Mouse (Mus musculus) hindbrain, embryonic 10.5 days (tissue): Measurements from ENCODE around the gene Pcnx. TPM values are rescaled to one million over a fixed set of nuclear protein-coding genes. Genes with fewer than 3 reads are reported as not detected.

Experiments
- DNase-seq: peaks from one replicate; pipeline ENCODE4 v3.0.0-alpha.2; 2017; ENCODE audit warnings: low spot score
- H3K27ac ChIP-seq: fragments of 300-500 bp; sonication (generic); 2 replicates; pipeline ENCODE4 v1.5.1; 2016; ENCODE audit warnings: mild to moderate bottlenecking, moderate library complexity
- H3K27me3 ChIP-seq: fragments of 300-500 bp; sonication (generic); 2 replicates; pipeline ENCODE4 v1.6.1; 2016; ENCODE audit warnings: mild to moderate bottlenecking; ENCODE audit not compliant: poor library complexity, insufficient read depth, severe bottlenecking
- H3K36me3 ChIP-seq: fragments of 300-500 bp; sonication (generic); 2 replicates; pipeline ENCODE4 v1.6.1; 2016; ENCODE audit warnings: mild to moderate bottlenecking, moderate library complexity
- H3K4me1 ChIP-seq: fragments of 300-500 bp; sonication (generic); replicated peaks from 2 replicates; pipeline ENCODE4 v1.6.1; 2016; ENCODE audit warnings: mild to moderate bottlenecking
- H3K4me3 ChIP-seq: fragments of 300-500 bp; sonication (generic); 2 replicates; pipeline ENCODE4 v1.5.1; 2016; ENCODE audit warnings: mild to moderate bottlenecking, moderate library complexity
- H3K9me3 ChIP-seq: fragments of 300-500 bp; sonication (generic); 2 replicates; pipeline ENCODE4 v1.6.1; 2016; ENCODE audit warnings: mild to moderate bottlenecking, moderate library complexity
- WGBS: fragments of 180-500 bp; shearing (Covaris S2); methylation state at CpG from one replicate; pipeline ENCODE4 v1.1.7; 2016; 5-methylcytosine and 5-hydroxymethylcytosine counted together
- polyA plus RNA-seq: library from polyadenylated mRNA; unstranded; fragments of >200 nt; fragmentation: Nextera tagmentation; extraction: Ambion mirVana; gene quantifications from 2 replicates; pipeline ENCODE4 v1.2.1, GENCODE M21; 2016

Pcnx gene
- polyA plus RNA-seq, 1 experiment from 2014 or later: 8.9 TPM

- Histone ChIP-seq H3K27me3 (no peaks in the 10 kb centered on the region), H3K4me3 (no peak overlapping the region), H3K4me1 (no peaks in the 10 kb centered on the region), H3K27ac (no peak overlapping the region), H3K9me3 (no peaks in the 10 kb centered on the region), H3K36me3 (peaks cover 29% of the 10 kb centered on the region)
- no peak for DNase-seq
- 94% methylated on average over 14 of the region's 14 CpGs for WGBS
Measured at GRCm38 (mm10) chr12:81918886-81919285, 59.1 kb downstream of the Pcnx start.

- Histone ChIP-seq H3K9me3 (no peaks in the 10 kb centered on the region), H3K27me3 (no peaks in the 10 kb centered on the region), H3K36me3 (peaks cover 29% of the 10 kb centered on the region), H3K4me1 (no peaks in the 10 kb centered on the region), H3K27ac (no peak overlapping the region), H3K4me3 (no peak overlapping the region)
- 94% methylated on average over 10 of the region's 10 CpGs for WGBS
- no peak for DNase-seq
Measured at GRCm38 (mm10) chr12:81920027-81920426, 60.2 kb downstream of the Pcnx start.

- H3K36me3 ChIP-seq: peaks cover 29% of the 10 kb centered on the region
- no peak overlapping the region for H3K4me3 ChIP-seq
- DNase-seq: no peak
- 91% methylated on average over 2 of the region's 2 CpGs for WGBS
- no peaks in the 10 kb centered on the region for H3K27me3 ChIP-seq
- H3K4me1 ChIP-seq: no peaks in the 10 kb centered on the region
- H3K27ac ChIP-seq: no peak overlapping the region
- no peaks in the 10 kb centered on the region for H3K9me3 ChIP-seq
Measured at GRCm38 (mm10) chr12:81920614-81921013, 60.8 kb downstream of the Pcnx start.

GRCm38 (mm10) chr12:81921785-81922184 is 62.0 kb downstream of the Pcnx start:
- H3K4me3 ChIP-seq: no peak overlapping the region
- DNase-seq: no peak
- no peak overlapping the region for H3K27ac ChIP-seq
- H3K9me3 ChIP-seq: no peaks in the 10 kb centered on the region
- peaks cover 29% of the 10 kb centered on the region for H3K36me3 ChIP-seq
- no peaks in the 10 kb centered on the region for H3K4me1 ChIP-seq
- no peaks in the 10 kb centered on the region for H3K27me3 ChIP-seq
- WGBS: 96% methylated on average over 4 of the region's 4 CpGs

GRCm38 (mm10) chr12:81922838-81923237 is 63.0 kb downstream of the Pcnx start:
- WGBS: 81% methylated on average over 3 of the region's 3 CpGs
- peaks cover 21% of the 10 kb centered on the region for H3K36me3 ChIP-seq
- H3K4me3 ChIP-seq: no peak overlapping the region
- H3K27ac ChIP-seq: no peak overlapping the region
- H3K9me3 ChIP-seq: no peaks in the 10 kb centered on the region
- no peaks in the 10 kb centered on the region for H3K4me1 ChIP-seq
- no peaks in the 10 kb centered on the region for H3K27me3 ChIP-seq
- DNase-seq: no peak

GRCm38 (mm10) chr12:81927163-81927562 is 67.3 kb downstream of the Pcnx start:
- Histone ChIP-seq H3K9me3 (no peaks in the 10 kb centered on the region), H3K36me3 (peaks cover 1% of the 10 kb centered on the region; the same call in 1 of the 2 replicates), H3K4me1 (no peaks in the 10 kb centered on the region), H3K27ac (no peak overlapping the region), H3K4me3 (no peak overlapping the region), H3K27me3 (no peaks in the 10 kb centered on the region)
- no peak for DNase-seq
- 93% methylated on average over 5 of the region's 5 CpGs for WGBS

GRCm38 (mm10) chr12:81927643-81928381 is 68.0 kb downstream of the Pcnx start:
- H3K36me3 ChIP-seq: peaks cover 3% of the 10 kb centered on the region; the same call in 1 of the 2 replicates
- H3K9me3 ChIP-seq: no peaks in the 10 kb centered on the region
- H3K27me3 ChIP-seq: no peaks in the 10 kb centered on the region
- H3K27ac ChIP-seq: no peak overlapping the region
- H3K4me3 ChIP-seq: no peak overlapping the region
- no peak for DNase-seq
- H3K4me1 ChIP-seq: no peaks in the 10 kb centered on the region
- 89% methylated on average over 19 of the region's 19 CpGs for WGBS

- 88% methylated on average over 6 of the region's 6 CpGs for WGBS
- H3K36me3 ChIP-seq: peaks cover 7% of the 10 kb centered on the region
- no peak overlapping the region for H3K4me3 ChIP-seq
- no peaks in the 10 kb centered on the region for H3K9me3 ChIP-seq
- H3K27me3 ChIP-seq: no peaks in the 10 kb centered on the region
- DNase-seq: no peak
- no peaks in the 10 kb centered on the region for H3K4me1 ChIP-seq
- no peak overlapping the region for H3K27ac ChIP-seq
Measured at GRCm38 (mm10) chr12:81928382-81928770, 68.6 kb downstream of the Pcnx start.

GRCm38 (mm10) chr12:81932015-81932414 is 72.2 kb downstream of the Pcnx start:
- Histone ChIP-seq H3K36me3 (peaks cover 13% of the 10 kb centered on the region), H3K27me3 (no peaks in the 10 kb centered on the region), H3K27ac (no peak overlapping the region), H3K9me3 (no peaks in the 10 kb centered on the region), H3K4me3 (no peak overlapping the region), H3K4me1 (peaks cover 5% of the 10 kb centered on the region; the same call in 1 of the 2 replicates)
- no peak for DNase-seq
- WGBS: 92% methylated on average over 13 of the region's 13 CpGs

GRCm38 (mm10) chr12:81933430-81933829 is 73.6 kb downstream of the Pcnx start:
- H3K4me1 ChIP-seq: peaks cover 5% of the 10 kb centered on the region; the same call in 1 of the 2 replicates
- WGBS: 91% methylated on average over 5 of the region's 5 CpGs
- H3K27me3 ChIP-seq: no peaks in the 10 kb centered on the region
- H3K4me3 ChIP-seq: no peak overlapping the region
- peaks cover 13% of the 10 kb centered on the region for H3K36me3 ChIP-seq
- H3K9me3 ChIP-seq: no peaks in the 10 kb centered on the region
- DNase-seq: no peak
- no peak overlapping the region for H3K27ac ChIP-seq

- Histone ChIP-seq H3K27ac (no peak overlapping the region), H3K9me3 (no peaks in the 10 kb centered on the region), H3K36me3 (peaks cover 13% of the 10 kb centered on the region), H3K4me1 (peaks cover 5% of the 10 kb centered on the region; the same call in 1 of the 2 replicates), H3K27me3 (no peaks in the 10 kb centered on the region), H3K4me3 (no peak overlapping the region)
- 92% methylated on average over 5 of the region's 5 CpGs for WGBS
- no peak for DNase-seq
Measured at GRCm38 (mm10) chr12:81934510-81934909, 74.7 kb downstream of the Pcnx start.

GRCm38 (mm10) chr12:81936066-81936465 is 76.2 kb downstream of the Pcnx start:
- Histone ChIP-seq H3K27me3 (no peaks in the 10 kb centered on the region), H3K4me1 (peaks cover 5% of the 10 kb centered on the region; the same call in 1 of the 2 replicates), H3K9me3 (no peaks in the 10 kb centered on the region), H3K36me3 (peaks cover 22% of the 10 kb centered on the region), H3K27ac (no peak overlapping the region), H3K4me3 (no peak overlapping the region)
- DNase-seq: no peak
- WGBS: 65% methylated on average over 4 of the region's 4 CpGs

GRCm38 (mm10) chr12:81941191-81941590 is 81.4 kb downstream of the Pcnx start:
- H3K36me3 ChIP-seq: peaks cover 11% of the 10 kb centered on the region; the same call in 1 of the 2 replicates
- peaks cover under 1% of the 10 kb centered on the region; the same call in 1 of the 2 replicates for H3K4me1 ChIP-seq
- H3K4me3 ChIP-seq: no peak overlapping the region
- no peaks in the 10 kb centered on the region for H3K9me3 ChIP-seq
- H3K27ac ChIP-seq: no peak overlapping the region
- WGBS: 81% methylated on average over 9 of the region's 9 CpGs
- H3K27me3 ChIP-seq: no peaks in the 10 kb centered on the region
- no peak for DNase-seq
